In the genomic region with DNA sequence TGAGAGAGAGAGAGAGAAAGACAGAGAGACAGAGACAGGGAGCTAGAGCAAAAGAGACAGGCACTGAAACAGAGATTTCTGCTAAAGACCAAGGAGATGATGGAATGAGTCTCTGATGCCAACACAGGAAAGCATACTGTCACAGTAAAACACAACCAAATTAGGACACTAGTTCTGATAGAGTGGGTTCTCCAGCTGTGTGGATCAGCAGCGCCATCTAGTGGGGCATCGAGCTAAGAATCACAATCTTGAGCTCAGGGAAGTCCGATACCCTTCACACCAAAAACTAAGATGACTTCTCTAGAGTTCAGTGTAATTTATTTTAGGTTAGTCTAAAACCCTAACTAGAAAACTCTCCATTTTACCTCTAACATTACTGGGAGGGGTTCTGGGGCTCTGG, we compare ENCODE assay signal across 9 mouse cellular contexts. TPM values are rescaled to one million over a fixed set of nuclear protein-coding genes. Genes with fewer than 3 reads are reported as not detected.
DNase-seq lines count a peak whose midpoint lies in the region; ATAC-seq lines count a peak whose summit lies in the region.
"Had no signal": no experiment of that assay in that cellular context is flagged by ENCODE, and none has a peak within 500 bp of the region (broad histone marks: within the 10 kb centered on the region; RNA-seq: fewer than 3 reads in every experiment).

No protein-coding gene starts in this region.

- H3K9ac ChIP-seq in midbrain, embryonic 16.5 days (ENCODE audit: low read depth, low read length): no peak overlapping the region
- H3K9ac ChIP-seq in neural tube, embryonic 12.5 days: no peak overlapping the region
- H3K9ac ChIP-seq: embryonic facial prominence, embryonic 12.5 days had no signal

- H3K4me2 ChIP-seq in midbrain, embryonic 16.5 days (ENCODE audit: low read length): no peak overlapping the region
- no peak overlapping the region for H3K4me2 ChIP-seq in neural tube, embryonic 12.5 days (replicated peaks)
- H3K4me2 ChIP-seq: embryonic facial prominence, embryonic 12.5 days had no signal

- H3K27me3 ChIP-seq in midbrain, embryonic 10.5 days (ENCODE audit: low read depth, poor library complexity, severe bottlenecking): no peaks in the 10 kb centered on the region; the same call in 1 of the 2 replicates
- no peaks in the 10 kb centered on the region for H3K27me3 ChIP-seq in midbrain, embryonic 16.5 days (ENCODE audit: control insufficient read depth, insufficient read depth, low read depth, low read length)
- H3K27me3 ChIP-seq in limb, embryonic 10.5 days (ENCODE audit: low read depth, poor library complexity, severe bottlenecking): peaks cover 6% of the 10 kb centered on the region; the same call in 1 of the 2 replicates
- no peaks in the 10 kb centered on the region for H3K27me3 ChIP-seq in neural tube, embryonic 12.5 days (replicated peaks)
- H3K27me3 ChIP-seq: embryonic facial prominence, embryonic 12.5 days had no signal

- no peaks in the 10 kb centered on the region for H3K4me1 ChIP-seq in midbrain, embryonic 10.5 days
- H3K4me1 ChIP-seq in midbrain, embryonic 16.5 days (ENCODE audit: control insufficient read depth, insufficient read depth, low read length): no peaks in the 10 kb centered on the region
- H3K4me1 ChIP-seq in limb, embryonic 10.5 days: no peaks in the 10 kb centered on the region
- no peaks in the 10 kb centered on the region for H3K4me1 ChIP-seq in neural tube, embryonic 12.5 days
- H3K4me1 ChIP-seq: embryonic facial prominence, embryonic 12.5 days had no signal

- H3K36me3 ChIP-seq in midbrain, embryonic 10.5 days: no peaks in the 10 kb centered on the region
- no peaks in the 10 kb centered on the region for H3K36me3 ChIP-seq in midbrain, embryonic 16.5 days (ENCODE audit: control insufficient read depth, insufficient read depth, low read length)
- H3K36me3 ChIP-seq in limb, embryonic 10.5 days: no peaks in the 10 kb centered on the region
- no peaks in the 10 kb centered on the region for H3K36me3 ChIP-seq in neural tube, embryonic 12.5 days
- H3K36me3 ChIP-seq: embryonic facial prominence, embryonic 12.5 days had no signal

- no peak overlapping the region for H3K27ac ChIP-seq in midbrain, embryonic 10.5 days (replicated peaks)
- H3K27ac ChIP-seq in midbrain, embryonic 16.5 days (ENCODE audit: low read length): no peak overlapping the region
- no peak overlapping the region for H3K27ac ChIP-seq in limb, embryonic 10.5 days
- no peak overlapping the region for H3K27ac ChIP-seq in neural tube, embryonic 12.5 days
- H3K27ac ChIP-seq: embryonic facial prominence, embryonic 12.5 days had no signal

- ATAC-seq in midbrain, embryonic 16.5 days: no peak
- ATAC-seq in neural tube, embryonic 12.5 days (ENCODE audit: low FRiP score, low read depth): 0 out of 2 replicates have a peak, but pooled peaks have one; percentile 44

- H3K9me3 ChIP-seq in midbrain, embryonic 10.5 days (replicated peaks): no peaks in the 10 kb centered on the region
- no peaks in the 10 kb centered on the region for H3K9me3 ChIP-seq in midbrain, embryonic 16.5 days (replicated peaks; ENCODE audit: control insufficient read depth, low read length, poor library complexity, severe bottlenecking)
- no peaks in the 10 kb centered on the region for H3K9me3 ChIP-seq in limb, embryonic 10.5 days (replicated peaks)
- no peaks in the 10 kb centered on the region for H3K9me3 ChIP-seq in neural tube, embryonic 12.5 days
- H3K9me3 ChIP-seq: embryonic facial prominence, embryonic 12.5 days had no signal

- peak; percentile 77 for DNase-seq in midbrain, embryonic 10.5 days (ENCODE audit: low spot score)
- peak; percentile 6 for DNase-seq in c-Kit-positive CD71-positive TER-119-negative erythroid progenitor cells, embryonic 14.5 days (ENCODE audit: low read depth)
- peak; percentile 18 to 61 for DNase-seq in frontal cortex, postnatal 14 days (ENCODE audit: low spot score in 2 of 2)
- DNase-seq in kidney, adult 9 months: peak; percentile 52
- peak; percentile 83 for DNase-seq in limb, embryonic 10.5 days (ENCODE audit: low spot score)
- no peak for DNase-seq in B cell, adult 2 months

- WGBS in midbrain, embryonic 10.5 days: 19% methylated on average over 3 of the region's 3 CpGs
- WGBS in midbrain, embryonic 16.5 days: 18% methylated on average over 3 of the region's 3 CpGs
- WGBS in limb, embryonic 10.5 days: 18% methylated on average over 3 of the region's 3 CpGs
- WGBS in neural tube, embryonic 12.5 days: 18% methylated on average over 3 of the region's 3 CpGs

- H3K4me3 ChIP-seq in midbrain, embryonic 10.5 days: no peak overlapping the region
- no peak overlapping the region for H3K4me3 ChIP-seq in midbrain, embryonic 16.5 days (ENCODE audit: low read depth, low read length)
- H3K4me3 ChIP-seq in limb, embryonic 10.5 days: no peak overlapping the region
- H3K4me3 ChIP-seq in neural tube, embryonic 12.5 days: no peak overlapping the region
- H3K4me3 ChIP-seq: embryonic facial prominence, embryonic 12.5 days had no signal

RNA-seq across cellular contexts. Expression of a gene that starts 29.1 kb away (rescaled TPM):
- polyA plus RNA-seq in midbrain, embryonic 10.5 days (2016; fragmentation: Nextera tagmentation; extraction: Ambion mirVana): 24.1 and 31.2 TPM in 2 replicates
- polyA plus RNA-seq in midbrain, embryonic 16.5 days (2015; fragmentation: Nextera tagmentation; extraction: Ambion mirVana): 5.4 and 5.6 TPM in 2 replicates
- 3.3 and 5.9 TPM in 2 replicates for polyA plus RNA-seq in limb, embryonic 10.5 days (2016; fragmentation: Nextera tagmentation; extraction: Ambion mirVana)
- 21.8 and 24.8 TPM in 2 replicates for polyA plus RNA-seq in neural tube, embryonic 12.5 days (2016; fragmentation: Nextera tagmentation; extraction: Ambion mirVana)

RNA-seq across cellular contexts. Expression of a gene that starts 35.5 kb away (rescaled TPM):
- polyA plus RNA-seq in midbrain, embryonic 10.5 days (2016; fragmentation: Nextera tagmentation; extraction: Ambion mirVana): not detected in 2 replicates
- polyA plus RNA-seq in midbrain, embryonic 16.5 days (2015; fragmentation: Nextera tagmentation; extraction: Ambion mirVana): not detected in 2 replicates
- polyA plus RNA-seq in limb, embryonic 10.5 days (2016; fragmentation: Nextera tagmentation; extraction: Ambion mirVana): 0.08 TPM in 1 of 2 replicates, not detected in the other
- not detected in 2 replicates for polyA plus RNA-seq in neural tube, embryonic 12.5 days (2016; fragmentation: Nextera tagmentation; extraction: Ambion mirVana)

Comparison
In these comparisons a context has a peak if more than half of its experiments do, and no peak if none do; other contexts are left out.
1. DNase-seq: peak in midbrain, embryonic 10.5 days (single experiment), c-Kit-positive CD71-positive TER-119-negative erythroid progenitor cells, embryonic 14.5 days (single experiment), frontal cortex, postnatal 14 days (2 of 2), kidney, adult 9 months (single experiment) and limb, embryonic 10.5 days (single experiment); none in B cell, adult 2 months (0 of 2).